Mouse (Mus musculus) kidney, embryonic 14.5 days (tissue): Measurements from ENCODE around the gene Agap3. TPM values are rescaled to one million over a fixed set of nuclear protein-coding genes. Genes with fewer than 3 reads are reported as not detected.
A peak's percentile ranks its signal among the peaks of the same experiment; 100 is the strongest.

ENCODE experiments used
- ATAC-seq: fragments of 200-750 bp; cut with Nextera tagmentation; 2 replicates; pipeline ENCODE4 v1.8.0; 2017; ENCODE audit warnings: moderate number of reproducible peaks, mild to moderate bottlenecking, moderate TSS enrichment, moderate library complexity; ENCODE audit not compliant: low FRiP score, low TSS enrichment
- H3K27ac ChIP-seq: fragments of 300-500 bp; sonication (generic); 2 replicates; pipeline ENCODE4 v1.5.1; 2014; ENCODE audit warnings: low read depth, mild to moderate bottlenecking, low read length, moderate library complexity, mixed read lengths
- H3K27me3 ChIP-seq: fragments of 300-500 bp; sonication (generic); 2 replicates; pipeline ENCODE4 v1.6.1; 2014; ENCODE audit warnings: mild to moderate bottlenecking, low read length; ENCODE audit not compliant: control insufficient read depth, insufficient read depth
- H3K36me3 ChIP-seq: fragments of 300-500 bp; sonication (generic); 2 replicates; pipeline ENCODE4 v1.6.1; 2014; ENCODE audit warnings: low read length, mixed read lengths; ENCODE audit not compliant: control insufficient read depth, insufficient read depth
- H3K4me1 ChIP-seq: fragments of 300-500 bp; sonication (generic); 2 replicates; pipeline ENCODE4 v1.6.1; 2014; ENCODE audit warnings: low read length, mixed read lengths; ENCODE audit not compliant: control insufficient read depth, insufficient read depth
- H3K4me2 ChIP-seq: fragments of 300-500 bp; sonication (generic); replicated peaks from 2 replicates; pipeline ENCODE4 v1.6.1; 2014; ENCODE audit warnings: low read depth, mild to moderate bottlenecking, low read length
- H3K4me3 ChIP-seq: fragments of 300-500 bp; sonication (generic); 2 replicates; pipeline ENCODE4 v1.5.1; 2014; ENCODE audit warnings: mild to moderate bottlenecking, low read length
- H3K9ac ChIP-seq: fragments of 300-500 bp; sonication (generic); 2 replicates; pipeline ENCODE4 v1.6.1; 2014; ENCODE audit warnings: low read depth, mild to moderate bottlenecking, low read length, moderate library complexity
- H3K9me3 ChIP-seq: fragments of 300-500 bp; sonication (generic); 2 replicates; pipeline ENCODE4 v1.6.1; 2016; ENCODE audit warnings: low read length; ENCODE audit not compliant: control insufficient read depth
- WGBS: fragments of 180-500 bp; shearing (Covaris S2); extraction: QIAGEN DNeasy Blood & Tissue Kit; methylation state at CpG from one replicate; pipeline ENCODE4 v1.1.7; 2014; 5-methylcytosine and 5-hydroxymethylcytosine counted together
- polyA plus RNA-seq: library from polyadenylated mRNA; unstranded; fragments of >200 nt; fragmentation: Nextera tagmentation; extraction: Ambion mirVana; gene quantifications from 2 replicates; pipeline ENCODE4 v1.2.1, GENCODE M21; 2014

Agap3 gene
- polyA plus RNA-seq, 1 experiment from 2014 or later, result 24.7 TPM

- Histone ChIP-seq H3K9ac (no peak overlapping the region), H3K4me2 (no peak overlapping the region), H3K4me1 (0 out of 2 replicates have a peak, but pooled peaks cover 3% of the 10 kb centered on the region), H3K27me3 (no peaks in the 10 kb centered on the region; the same call in 1 of the 2 replicates), H3K4me3 (no peak overlapping the region), H3K36me3 (no peaks in the 10 kb centered on the region), H3K9me3 (no peaks in the 10 kb centered on the region), H3K27ac (no peak overlapping the region)
- 44% methylated on average over 11 of the region's 11 CpGs for WGBS
- no peak for ATAC-seq
Observed at GRCm38 (mm10) chr5:24510635-24511034, 58.7 kb downstream of the Agap3 start.

GRCm38 (mm10) chr5:24512271-24512670, 60.3 kb downstream of the Agap3 start:
- no peak overlapping the region for H3K27ac ChIP-seq
- H3K27me3 ChIP-seq, result peaks cover 5% of the 10 kb centered on the region; the same call in 1 of the 2 replicates
- 30% methylated on average over 8 of the region's 8 CpGs for WGBS
- peak; percentile 84; the same call in 1 of the 2 replicates for ATAC-seq
- H3K36me3 ChIP-seq, result no peaks in the 10 kb centered on the region
- H3K4me2 ChIP-seq, result no peak overlapping the region
- 0 out of 2 replicates have a peak, but pooled peaks cover 3% of the 10 kb centered on the region for H3K4me1 ChIP-seq
- no peak overlapping the region for H3K4me3 ChIP-seq
- no peak overlapping the region for H3K9ac ChIP-seq
- H3K9me3 ChIP-seq, result no peaks in the 10 kb centered on the region

GRCm38 (mm10) chr5:24521366-24521765, 69.4 kb downstream of the Agap3 start:
- Histone ChIP-seq H3K27ac (no peak overlapping the region), H3K27me3 (peaks cover 70% of the 10 kb centered on the region), H3K36me3 (no peaks in the 10 kb centered on the region), H3K9ac (no peak overlapping the region), H3K4me1 (peaks cover 4% of the 10 kb centered on the region; the same call in 1 of the 2 replicates), H3K4me3 (no peak overlapping the region), H3K4me2 (no peak overlapping the region), H3K9me3 (no peaks in the 10 kb centered on the region)
- 54% methylated on average over 8 of the region's 8 CpGs for WGBS
- no peak for ATAC-seq

GRCm38 (mm10) chr5:24523806-24524205, 71.8 kb downstream of the Agap3 start:
- no peaks in the 10 kb centered on the region for H3K36me3 ChIP-seq
- H3K4me2 ChIP-seq, result no peak overlapping the region
- no peaks in the 10 kb centered on the region for H3K9me3 ChIP-seq
- H3K4me1 ChIP-seq, result peaks cover 13% of the 10 kb centered on the region
- no peak overlapping the region for H3K9ac ChIP-seq
- no peak for ATAC-seq
- peaks cover 84% of the 10 kb centered on the region for H3K27me3 ChIP-seq
- H3K27ac ChIP-seq, result no peak overlapping the region
- WGBS, result 50% methylated on average over 8 of the region's 8 CpGs
- H3K4me3 ChIP-seq, result no peak overlapping the region

GRCm38 (mm10) chr5:24524522-24524921, 72.5 kb downstream of the Agap3 start:
- peaks cover 13% of the 10 kb centered on the region for H3K4me1 ChIP-seq
- WGBS, result 16% methylated on average over 4 of the region's 4 CpGs
- no peak overlapping the region for H3K4me3 ChIP-seq
- no peak overlapping the region for H3K4me2 ChIP-seq
- no peaks in the 10 kb centered on the region for H3K36me3 ChIP-seq
- no peak overlapping the region for H3K27ac ChIP-seq
- peaks cover 91% of the 10 kb centered on the region for H3K27me3 ChIP-seq
- no peak for ATAC-seq
- no peaks in the 10 kb centered on the region for H3K9me3 ChIP-seq
- H3K9ac ChIP-seq, result no peak overlapping the region

GRCm38 (mm10) chr5:24525360-24526189, 73.6 kb downstream of the Agap3 start:
- Histone ChIP-seq H3K27ac (no peak overlapping the region), H3K4me1 (peaks cover 13% of the 10 kb centered on the region), H3K9me3 (no peaks in the 10 kb centered on the region), H3K4me2 (peak overlapping the region; percentile 87), H3K27me3 (peaks cover 88% of the 10 kb centered on the region), H3K9ac (no peak overlapping the region), H3K4me3 (peak overlapping the region; percentile 45), H3K36me3 (no peaks in the 10 kb centered on the region)
- no peak for ATAC-seq
- 4% methylated on average over 34 of the region's 34 CpGs for WGBS

- Histone ChIP-seq H3K27me3 (peaks cover 92% of the 10 kb centered on the region), H3K9me3 (no peaks in the 10 kb centered on the region), H3K4me1 (peaks cover 13% of the 10 kb centered on the region), H3K36me3 (no peaks in the 10 kb centered on the region), H3K4me2 (peak overlapping the region; percentile 87), H3K4me3 (peak overlapping the region; percentile 45), H3K9ac (peak overlapping the region; percentile 28; the same call in 1 of the 2 replicates), H3K27ac (no peak overlapping the region)
- 0 out of 2 replicates have a peak, but pooled peaks have one; percentile 22 for ATAC-seq
- under 1% methylated on average over 73 of the region's 109 CpGs for WGBS
Observed at GRCm38 (mm10) chr5:24526190-24526888, 74.4 kb downstream of the Agap3 start.

- ATAC-seq, result no peak
- H3K4me1 ChIP-seq, result peaks cover 13% of the 10 kb centered on the region
- H3K9ac ChIP-seq, result peak within 1 kb of the TSS; percentile 28; the same call in 1 of the 2 replicates
- no peak within 1 kb of the TSS for H3K27ac ChIP-seq
- H3K36me3 ChIP-seq, result no peaks in the 10 kb centered on the region
- WGBS, result 2% methylated on average over 44 of the region's 49 CpGs
- H3K27me3 ChIP-seq, result peaks cover 92% of the 10 kb centered on the region
- peak within 1 kb of the TSS; percentile 87 for H3K4me2 ChIP-seq
- peak within 1 kb of the TSS; percentile 45 for H3K4me3 ChIP-seq
- no peaks in the 10 kb centered on the region for H3K9me3 ChIP-seq
Observed at GRCm38 (mm10) chr5:24526889-24527230, 74.9 kb downstream of the Agap3 start, which contains the start of gene Gbx1. TSS of gene Gbx1 (minus strand) at chr5:24527202.

GRCm38 (mm10) chr5:24527780-24528179, 75.8 kb downstream of the Agap3 start:
- WGBS, result 12% methylated on average over 6 of the region's 6 CpGs
- H3K4me1 ChIP-seq, result peaks cover 13% of the 10 kb centered on the region
- no peaks in the 10 kb centered on the region for H3K9me3 ChIP-seq
- no peak for ATAC-seq
- no peak overlapping the region for H3K4me3 ChIP-seq
- H3K27ac ChIP-seq, result no peak overlapping the region
- no peaks in the 10 kb centered on the region for H3K36me3 ChIP-seq
- H3K9ac ChIP-seq, result no peak overlapping the region
- H3K4me2 ChIP-seq, result no peak overlapping the region
- H3K27me3 ChIP-seq, result peaks cover 85% of the 10 kb centered on the region
